Mouse (Mus musculus) hindbrain, embryonic 10.5 days (tissue): ENCODE measurements at regions not wholly inside any gene's neighbourhood (a gene's known extent, or its start where the extent isn't known, plus 50 kb on each side); places are given as distances from the start of the nearest gene placed in this dataset.

ENCODE experiments used
- DNase-seq: peaks from one replicate; pipeline ENCODE4 v3.0.0-alpha.2; 2017; ENCODE audit warnings: low spot score
- H3K27ac ChIP-seq: fragments of 300-500 bp; sonication (generic); 2 replicates; pipeline ENCODE4 v1.5.1; 2016; ENCODE audit warnings: mild to moderate bottlenecking, moderate library complexity
- H3K27me3 ChIP-seq: fragments of 300-500 bp; sonication (generic); 2 replicates; pipeline ENCODE4 v1.6.1; 2016; ENCODE audit warnings: mild to moderate bottlenecking; ENCODE audit not compliant: poor library complexity, insufficient read depth, severe bottlenecking
- H3K36me3 ChIP-seq: fragments of 300-500 bp; sonication (generic); 2 replicates; pipeline ENCODE4 v1.6.1; 2016; ENCODE audit warnings: mild to moderate bottlenecking, moderate library complexity
- H3K4me1 ChIP-seq: fragments of 300-500 bp; sonication (generic); replicated peaks from 2 replicates; pipeline ENCODE4 v1.6.1; 2016; ENCODE audit warnings: mild to moderate bottlenecking
- H3K4me3 ChIP-seq: fragments of 300-500 bp; sonication (generic); 2 replicates; pipeline ENCODE4 v1.5.1; 2016; ENCODE audit warnings: mild to moderate bottlenecking, moderate library complexity
- H3K9me3 ChIP-seq: fragments of 300-500 bp; sonication (generic); 2 replicates; pipeline ENCODE4 v1.6.1; 2016; ENCODE audit warnings: mild to moderate bottlenecking, moderate library complexity
- WGBS: fragments of 180-500 bp; shearing (Covaris S2); methylation state at CpG from one replicate; pipeline ENCODE4 v1.1.7; 2016; 5-methylcytosine and 5-hydroxymethylcytosine counted together

DNA sequence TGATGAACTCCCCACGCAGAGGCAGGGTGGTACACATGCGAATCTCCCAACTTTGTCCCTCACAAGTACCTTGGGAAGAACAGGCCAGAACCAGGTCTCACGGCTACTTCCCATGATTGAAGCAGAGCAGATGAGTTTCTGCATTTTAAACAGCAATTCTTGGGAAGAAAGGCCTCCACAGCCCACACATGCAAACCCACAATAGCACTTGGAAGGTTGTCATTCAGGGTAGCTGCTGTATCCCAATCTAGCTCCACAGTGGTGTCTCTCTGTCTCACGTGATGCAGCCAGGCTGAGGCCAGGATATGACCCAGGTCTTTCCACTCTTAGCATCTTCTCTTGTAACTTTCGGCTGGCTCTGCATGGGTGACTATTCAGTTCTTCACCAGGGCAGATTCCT lies 78.8 kb upstream of the Ccn6 start:
- H3K27ac ChIP-seq = no peak overlapping the region
- H3K4me3 ChIP-seq = no peak overlapping the region
- WGBS = 82% methylated on average over 5 of the region's 5 CpGs
- H3K9me3 ChIP-seq = no peaks in the 10 kb centered on the region
- no peaks in the 10 kb centered on the region for H3K36me3 ChIP-seq
- peaks cover 24% of the 10 kb centered on the region for H3K4me1 ChIP-seq
- DNase-seq = no peak
- H3K27me3 ChIP-seq = peaks cover 3% of the 10 kb centered on the region; the same call in 1 of the 2 replicates

DNA sequence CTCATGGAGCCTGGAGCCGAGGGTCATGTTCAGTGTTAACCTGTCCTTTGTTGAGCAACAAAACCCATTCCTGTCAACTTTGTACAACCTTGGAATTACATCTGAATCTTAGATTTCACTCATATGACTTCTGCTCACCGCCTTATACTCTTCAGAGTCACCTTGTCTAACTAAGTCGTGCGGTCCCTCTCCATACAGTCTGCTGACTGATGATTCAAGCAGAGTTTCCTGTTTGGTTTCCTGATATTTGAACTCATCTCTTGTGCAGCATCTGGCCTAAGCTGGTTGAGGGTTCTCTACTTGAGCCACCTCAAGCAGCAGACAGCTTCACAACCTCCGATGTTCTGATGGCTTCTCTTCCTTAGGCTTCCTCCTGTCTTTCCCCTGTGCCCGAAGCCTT lies 78.3 kb upstream of the Ccn6 start:
- peaks cover 3% of the 10 kb centered on the region; the same call in 1 of the 2 replicates for H3K27me3 ChIP-seq
- H3K36me3 ChIP-seq = no peaks in the 10 kb centered on the region
- peaks cover 22% of the 10 kb centered on the region for H3K4me1 ChIP-seq
- no peak overlapping the region for H3K27ac ChIP-seq
- H3K4me3 ChIP-seq = no peak overlapping the region
- 88% methylated on average over 6 of the region's 6 CpGs for WGBS
- no peaks in the 10 kb centered on the region for H3K9me3 ChIP-seq
- no peak for DNase-seq

DNA sequence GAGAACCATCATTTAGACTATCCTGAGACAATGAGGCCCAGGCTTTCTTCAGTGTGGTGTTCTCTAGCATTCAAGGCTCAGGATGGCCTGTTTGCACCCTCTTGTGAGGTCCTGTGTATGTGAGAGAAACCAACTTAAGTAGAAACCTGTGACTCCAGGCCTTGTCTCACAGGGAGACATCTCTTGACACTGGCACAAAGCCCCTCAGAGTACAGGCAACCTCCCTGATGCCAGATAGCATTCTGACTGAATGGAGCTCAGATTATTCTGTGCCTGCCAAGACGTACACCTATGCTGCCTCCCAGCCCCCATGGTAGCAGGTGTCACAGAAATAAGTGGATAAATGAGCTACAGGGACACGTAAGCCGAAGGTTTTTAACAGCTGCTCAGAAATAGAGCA lies 77.9 kb upstream of the Ccn6 start:
- H3K4me1 ChIP-seq = peaks cover 19% of the 10 kb centered on the region
- DNase-seq = no peak
- H3K27ac ChIP-seq = no peak overlapping the region
- peaks cover 3% of the 10 kb centered on the region; the same call in 1 of the 2 replicates for H3K27me3 ChIP-seq
- H3K9me3 ChIP-seq = no peaks in the 10 kb centered on the region
- no peaks in the 10 kb centered on the region for H3K36me3 ChIP-seq
- WGBS = 91% methylated on average over 3 of the region's 3 CpGs
- H3K4me3 ChIP-seq = no peak overlapping the region

DNA sequence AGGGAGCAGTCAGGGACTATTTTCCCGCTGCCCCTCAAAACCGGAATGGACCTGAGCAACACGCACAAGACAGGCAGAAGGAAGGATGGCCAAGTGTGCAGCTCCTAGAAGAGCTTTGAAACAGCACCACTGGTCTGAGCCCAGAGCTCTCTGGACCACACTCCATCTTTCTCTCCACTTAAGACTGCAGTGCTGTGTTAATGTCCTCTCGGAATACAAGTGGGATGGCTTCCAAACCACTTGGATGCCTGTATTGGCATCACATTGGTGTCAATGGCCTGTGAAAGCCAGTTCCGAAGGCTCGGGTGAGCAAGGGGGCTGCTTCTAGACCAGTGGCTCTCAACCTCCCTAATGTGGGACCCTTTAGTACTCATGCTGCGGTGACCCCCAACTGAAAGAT lies 77.4 kb upstream of the Ccn6 start:
- peaks cover 16% of the 10 kb centered on the region for H3K4me1 ChIP-seq

GRCm38 (mm10) chr10:39240178-39240791 lies 76.7 kb upstream of the Ccn6 start:
- no peak for DNase-seq
- Histone ChIP-seq H3K27me3 (peaks cover 3% of the 10 kb centered on the region; the same call in 1 of the 2 replicates), H3K36me3 (no peaks in the 10 kb centered on the region), H3K4me3 (0 out of 2 replicates have a peak overlapping the region, but pooled peaks have one; percentile 18), H3K4me1 (peaks cover 16% of the 10 kb centered on the region), H3K27ac (peak overlapping the region; percentile 86), H3K9me3 (no peaks in the 10 kb centered on the region)
- 41% methylated on average over 11 of the region's 11 CpGs for WGBS

More for the DNA sequence above, 77.4 kb upstream of the Ccn6 start:
- Histone ChIP-seq H3K36me3 (no peaks in the 10 kb centered on the region), H3K9me3 (no peaks in the 10 kb centered on the region), H3K27me3 (peaks cover 3% of the 10 kb centered on the region; the same call in 1 of the 2 replicates), H3K4me3 (no peak overlapping the region), H3K27ac (peak overlapping the region; percentile 23; the same call in 1 of the 2 replicates)
- WGBS = 94% methylated on average over 7 of the region's 7 CpGs
- DNase-seq = no peak

GRCm38 (mm10) chr10:39239498-39240177 lies 76.0 kb upstream of the Ccn6 start:
- Histone ChIP-seq H3K4me1 (peaks cover 16% of the 10 kb centered on the region), H3K4me3 (peak overlapping the region; percentile 18; the same call in 1 of the 2 replicates), H3K36me3 (no peaks in the 10 kb centered on the region), H3K9me3 (no peaks in the 10 kb centered on the region), H3K27ac (peak overlapping the region; percentile 86), H3K27me3 (peaks cover 3% of the 10 kb centered on the region; the same call in 1 of the 2 replicates)
- WGBS = 20% methylated on average over 17 of the region's 17 CpGs
- DNase-seq = peak; percentile 82

GRCm38 (mm10) chr10:39238596-39238995 lies 75.0 kb upstream of the Ccn6 start:
- H3K27me3 ChIP-seq = peaks cover 3% of the 10 kb centered on the region; the same call in 1 of the 2 replicates
- DNase-seq = no peak
- H3K9me3 ChIP-seq = no peaks in the 10 kb centered on the region
- H3K4me3 ChIP-seq = no peak overlapping the region
- H3K36me3 ChIP-seq = no peaks in the 10 kb centered on the region
- H3K4me1 ChIP-seq = peaks cover 16% of the 10 kb centered on the region
- 85% methylated on average over 10 of the region's 10 CpGs for WGBS
- 0 out of 2 replicates have a peak overlapping the region, but pooled peaks have one; percentile 86 for H3K27ac ChIP-seq

DNA sequence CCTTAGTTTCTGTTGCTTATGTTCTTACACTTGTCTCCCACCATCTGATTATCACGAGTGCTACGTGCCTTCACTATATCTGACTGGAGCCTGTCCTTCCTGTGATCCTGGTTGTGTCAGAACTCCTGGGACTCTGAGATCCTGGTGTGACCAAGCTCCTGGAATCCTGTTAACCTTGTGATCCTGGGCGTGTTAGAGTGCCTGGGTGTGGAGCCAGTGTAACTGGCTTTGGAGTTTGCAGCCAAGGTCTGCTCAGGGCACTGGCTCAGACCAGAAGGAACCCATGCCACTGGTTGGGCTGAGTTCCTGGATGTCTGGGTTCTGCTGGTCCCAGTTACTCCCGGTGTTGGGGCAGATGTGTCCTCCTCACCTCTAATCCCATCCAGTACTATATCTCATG lies 74.0 kb upstream of the Ccn6 start:
- H3K27me3 ChIP-seq = peaks cover 3% of the 10 kb centered on the region; the same call in 1 of the 2 replicates
- H3K9me3 ChIP-seq = no peaks in the 10 kb centered on the region
- H3K4me3 ChIP-seq = no peak overlapping the region
- H3K4me1 ChIP-seq = peaks cover 20% of the 10 kb centered on the region
- no peaks in the 10 kb centered on the region for H3K36me3 ChIP-seq
- no peak for DNase-seq
- H3K27ac ChIP-seq = no peak overlapping the region
- WGBS = 89% methylated on average over 4 of the region's 4 CpGs

- DNase-seq = no peak
- Histone ChIP-seq H3K4me1 (peaks cover 12% of the 10 kb centered on the region), H3K27me3 (no peaks in the 10 kb centered on the region), H3K9me3 (no peaks in the 10 kb centered on the region), H3K4me3 (no peak overlapping the region), H3K27ac (no peak overlapping the region), H3K36me3 (no peaks in the 10 kb centered on the region)
- 85% methylated on average over 8 of the region's 8 CpGs for WGBS
Measured at GRCm38 (mm10) chr10:39233926-39234450, 70.4 kb upstream of the Ccn6 start.

DNA sequence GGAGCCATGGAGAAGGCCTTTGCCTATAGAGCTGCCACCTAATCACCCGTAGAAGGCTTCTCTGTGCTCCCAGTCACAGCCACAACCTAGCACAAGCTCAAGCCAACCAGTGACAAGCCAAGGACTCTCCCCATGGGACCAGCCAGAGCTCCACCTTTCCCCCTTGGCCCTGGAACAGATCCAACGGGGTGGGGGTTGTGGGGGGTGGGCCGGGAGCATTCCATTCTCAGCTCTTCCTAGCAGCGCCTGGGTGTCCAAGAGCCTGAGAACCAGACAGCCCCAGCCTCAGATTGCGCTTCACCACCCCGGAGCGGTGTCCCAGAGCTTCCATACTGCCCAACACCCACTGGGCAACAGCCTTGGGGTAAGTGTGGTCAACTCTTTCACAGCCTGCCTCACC lies 69.6 kb upstream of the Ccn6 start:
- Histone ChIP-seq H3K4me3 (no peak overlapping the region), H3K9me3 (no peaks in the 10 kb centered on the region), H3K4me1 (peaks cover 11% of the 10 kb centered on the region), H3K27ac (no peak overlapping the region), H3K36me3 (no peaks in the 10 kb centered on the region), H3K27me3 (no peaks in the 10 kb centered on the region)
- WGBS = 82% methylated on average over 7 of the region's 7 CpGs
- DNase-seq = no peak

DNA sequence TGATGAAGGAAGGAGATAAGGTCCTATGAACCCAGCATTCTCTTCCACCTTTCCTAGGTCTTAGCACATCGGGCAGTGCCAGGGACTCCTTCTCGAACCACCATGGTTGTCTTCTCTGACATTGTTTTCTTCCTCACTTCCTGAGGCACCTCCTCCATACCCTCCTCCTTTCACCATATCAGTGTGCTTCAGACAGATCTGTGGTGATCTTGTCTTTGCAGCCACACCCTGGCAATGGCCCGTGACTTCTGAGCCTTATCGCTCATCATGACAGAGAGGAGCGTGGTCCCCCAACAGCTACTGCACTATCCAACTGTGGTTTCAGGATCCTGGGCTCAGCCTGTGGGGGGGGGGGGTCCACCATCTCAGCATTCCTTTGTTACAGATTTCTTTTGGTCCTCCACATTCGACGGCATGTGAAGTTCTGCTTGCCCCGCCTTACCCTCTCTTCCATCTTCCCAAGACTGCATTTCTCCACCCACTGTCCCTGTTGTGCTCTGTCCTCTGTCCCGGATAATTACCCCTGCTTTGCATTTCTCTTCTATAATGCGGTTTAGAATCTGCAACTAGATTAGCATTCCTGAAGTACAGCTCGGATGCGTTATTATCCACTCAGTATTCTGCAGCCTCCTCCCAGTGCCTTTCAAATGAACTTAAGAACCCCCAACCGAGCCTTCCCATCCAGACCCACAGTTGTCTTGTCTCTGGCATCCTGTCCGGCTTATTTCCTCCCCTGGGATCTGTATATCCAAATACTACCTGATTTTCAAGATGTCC lies 67.2 kb upstream of the Ccn6 start:
- Histone ChIP-seq H3K4me1 (peaks cover 29% of the 10 kb centered on the region), H3K27me3 (no peaks in the 10 kb centered on the region), H3K9me3 (no peaks in the 10 kb centered on the region), H3K27ac (no peak overlapping the region), H3K36me3 (no peaks in the 10 kb centered on the region), H3K4me3 (no peak overlapping the region)
- DNase-seq = no peak
- 57% methylated on average over 14 of the region's 14 CpGs for WGBS

DNA sequence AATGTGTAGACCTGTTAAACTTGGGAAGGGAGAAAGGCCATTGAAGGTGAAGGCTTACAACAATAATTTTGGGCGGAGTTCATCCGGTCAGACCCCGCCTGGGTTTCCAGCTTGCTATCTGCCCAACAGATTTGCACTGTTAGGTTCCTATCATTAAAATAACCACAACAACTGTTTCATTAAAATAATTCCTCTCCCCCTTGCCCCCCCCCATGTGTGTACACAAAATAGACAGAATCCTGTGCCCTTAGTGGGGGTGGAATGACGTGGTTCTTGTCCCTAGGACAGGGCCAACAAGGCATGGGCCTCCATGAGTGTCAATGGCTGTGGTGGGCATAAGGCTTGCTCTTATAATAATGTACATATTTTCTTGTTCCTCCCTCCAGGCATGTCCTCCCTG lies 65.6 kb upstream of the Ccn6 start:
- peaks cover 29% of the 10 kb centered on the region for H3K4me1 ChIP-seq

More for the DNA sequence above, 65.6 kb upstream of the Ccn6 start:
- H3K4me3 ChIP-seq = no peak overlapping the region
- WGBS = 96% methylated on average over 4 of the region's 4 CpGs
- H3K36me3 ChIP-seq = no peaks in the 10 kb centered on the region
- no peaks in the 10 kb centered on the region for H3K9me3 ChIP-seq
- no peaks in the 10 kb centered on the region for H3K27me3 ChIP-seq
- DNase-seq = no peak
- H3K27ac ChIP-seq = no peak overlapping the region
